Comparison of ENCODE assay signal across 10 mouse cellular contexts in the genomic region with DNA sequence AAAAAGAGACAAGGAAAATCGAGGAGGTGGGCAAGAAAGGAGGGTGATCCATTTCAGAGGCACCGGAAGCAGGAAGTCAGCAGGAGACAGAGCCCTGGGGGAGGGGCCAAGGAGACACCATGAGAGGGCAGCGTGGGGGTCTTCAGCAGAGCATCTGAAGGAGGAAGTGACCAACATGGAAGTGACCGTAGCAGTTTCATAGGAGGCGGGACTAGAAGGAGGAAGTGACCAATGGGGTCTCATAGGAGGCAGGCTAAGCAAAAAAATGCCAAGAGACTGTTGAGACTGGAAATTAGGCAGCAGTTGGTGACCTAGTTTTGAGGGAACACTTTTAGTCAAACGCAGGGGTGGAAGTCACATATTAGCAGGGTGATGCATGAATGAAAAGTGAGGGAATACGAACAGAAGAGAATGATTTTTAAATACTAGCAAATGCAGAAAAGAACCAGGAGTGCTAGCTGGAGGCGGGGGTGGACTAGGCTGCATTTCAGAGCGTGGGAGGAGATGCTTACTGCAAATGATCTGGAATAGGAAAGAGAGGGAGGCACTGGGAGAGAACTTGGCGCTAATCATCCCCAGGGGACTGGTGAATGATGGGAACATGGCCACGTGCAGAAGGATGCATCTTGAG.
A peak's percentile ranks its signal among the peaks of the same experiment; 100 is the strongest.
DNase-seq lines count a peak whose midpoint lies in the region; ATAC-seq and TF ChIP-seq lines count a peak whose summit lies in the region.
"Had no signal": no experiment of that assay in that cellular context is flagged by ENCODE, and none has a peak within 500 bp of the region (broad histone marks: within the 10 kb centered on the region; RNA-seq: fewer than 3 reads in every experiment).

No protein-coding gene starts in this region.

- H3K27ac ChIP-seq in cerebellum, adult 2 months (ENCODE audit: insufficient read depth, low read length), result peak overlapping the region; percentile 99
- H3K27ac ChIP-seq: limb, embryonic 15.5 days had no signal

- peaks cover 29% of the 10 kb centered on the region for H3K4me1 ChIP-seq in cerebellum, adult 2 months (ENCODE audit: control insufficient read depth, insufficient read depth, low read length)
- H3K4me1 ChIP-seq: limb, embryonic 15.5 days had no signal

- intact Hi-C loops in left cerebral cortex, postnatal 14 days (cut with DNase I), result loop anchor here (5.0 to 10.0 kb wide), 2 partner anchors 133 to 144 kb away; a partner anchor contains a TSS

- H3K4me3 ChIP-seq in cerebellum, adult 2 months (replicated peaks; ENCODE audit: insufficient read depth, low read depth, low read length), result peak overlapping the region; percentile 25
- H3K4me3 ChIP-seq: limb, embryonic 15.5 days had no signal

- no peak for TF ChIP-seq POLR2A in cerebellum, adult 2 months (IDR thresholded peaks at IDR 0.05; ENCODE audit: borderline replicate concordance, insufficient read depth, low read length)

- 17% methylated on average over 11 of the region's 11 CpGs for WGBS in cerebellum, adult 2 months

- H3K27me3 ChIP-seq in cerebellum, adult 2 months (ENCODE audit: control insufficient read depth, insufficient read depth, low read length), result no peaks in the 10 kb centered on the region
- H3K27me3 ChIP-seq: limb, embryonic 15.5 days had no signal

- TF ChIP-seq CTCF in cerebellum, adult 2 months (IDR thresholded peaks at IDR 0.05; ENCODE audit: borderline replicate concordance, insufficient read depth, low read depth, low read length), result no peak

- peak; percentile 67 for DNase-seq in cerebellum, adult 11 months
- peak; percentile 80 to 84 for DNase-seq in cerebellum, adult 2 months
- DNase-seq in layer of hippocampus, adult 11-12 months (ENCODE audit: low spot score), result peak; percentile 70
- peak; percentile 63 to 69 for DNase-seq in left cerebral cortex, postnatal 14 days (ENCODE audit: low spot score in 2 of 2)
- no peak for DNase-seq in MN1 (ENCODE audit: low spot score)
- no peak for DNase-seq in embryo, embryonic 10 days (ENCODE audit: low spot score)
- DNase-seq: gastrocnemius, postnatal 25 days; kidney, adult 2 months had no signal

- ATAC-seq in erythroblast, adult 5-6 weeks (replicated peaks; ENCODE audit: low FRiP score, poor library complexity, severe bottlenecking), result no peak

Comparison
In these comparisons a context has a peak if more than half of its experiments do, and no peak if none do; other contexts are left out.
1. DNase-seq: peak in cerebellum, adult 11 months (single experiment), cerebellum, adult 2 months (2 of 2), layer of hippocampus, adult 11-12 months (single experiment) and left cerebral cortex, postnatal 14 days (2 of 2); none in MN1 (single experiment) and embryo, embryonic 10 days (single experiment).